Mouse (Mus musculus) adrenal gland, postnatal 36 days (tissue): Measurements from ENCODE around the gene Tk1. TPM values are rescaled to one million over a fixed set of nuclear protein-coding genes. Genes with fewer than 3 reads are reported as not detected.
"Not testable (repeated sequence)": the region's sequence is repeated elsewhere in the genome, so short reads cannot be mapped to it uniquely, and the experiment has no call there.

Source experiments
- DNase-seq, 2 experiments: peaks; one replicate each; pipeline ENCODE4 v3.0.0; 2021; ENCODE audit warnings: mixed read lengths in 1 of 2
- total RNA-seq, 2 experiments: library from RNA; stranded (reverse); gene quantifications; 2 replicates each; pipeline ENCODE4 v1.2.3; 2021

The Tk1 gene
- total RNA-seq, 2 experiments from 2014 or later: 7.9 to 8.8 TPM

- DNase-seq: peak; percentile 17 to 40
These were observed 3.1 kb downstream of the Tk1 start for GRCm38 (mm10) chr11:117822728-117823241.

- peak in 1 of 2 experiments; percentile 61 for DNase-seq
These were observed 4.0 kb downstream of the Tk1 start for GRCm38 (mm10) chr11:117821868-117822267.

GRCm38 (mm10) chr11:117820173-117820572 is 5.7 kb downstream of the Tk1 start:
- DNase-seq: no peak

GRCm38 (mm10) chr11:117819095-117819494 is 6.8 kb downstream of the Tk1 start:
- no peak for DNase-seq

GRCm38 (mm10) chr11:117816389-117816996 is 9.4 kb downstream of the Tk1 start:
- DNase-seq: no peak

GRCm38 (mm10) chr11:117815850-117816249 is 10.0 kb downstream of the Tk1 start:
- DNase-seq: not testable (repeated sequence)

GRCm38 (mm10) chr11:117814704-117815366 is 11.1 kb downstream of the Tk1 start:
- DNase-seq: no peak

- DNase-seq: no peak
These were observed 12.0 kb downstream of the Tk1 start for GRCm38 (mm10) chr11:117813867-117814266.

GRCm38 (mm10) chr11:117810401-117811046 is 15.4 kb downstream of the Tk1 start:
- peak; percentile 95 to 97 for DNase-seq

GRCm38 (mm10) chr11:117809407-117810311 is 16.2 kb downstream of the Tk1 start, which contains the start of the genes Gm20708 and Syngr2:
Gm20708 (plus strand) TSS chr11:117809668.
Syngr2 (plus strand) TSS chr11:117809668.
- DNase-seq: peak; percentile 85 to 89

- DNase-seq: no peak
These were observed 19.1 kb downstream of the Tk1 start for GRCm38 (mm10) chr11:117806781-117807180.

GRCm38 (mm10) chr11:117803166-117803688 is 22.7 kb downstream of the Tk1 start:
- DNase-seq: no peak

- DNase-seq: no peak
These were observed 24.2 kb downstream of the Tk1 start for GRCm38 (mm10) chr11:117801650-117802049.

GRCm38 (mm10) chr11:117800038-117800437 is 25.9 kb downstream of the Tk1 start:
- DNase-seq: no peak

- DNase-seq: no peak
These were observed 26.7 kb downstream of the Tk1 start for GRCm38 (mm10) chr11:117799174-117799573.

GRCm38 (mm10) chr11:117798160-117798541 is 27.7 kb downstream of the Tk1 start:
- no peak for DNase-seq

GRCm38 (mm10) chr11:117797511-117798159 is 28.3 kb downstream of the Tk1 start, which contains the start of gene 6030468B19Rik:
6030468B19Rik (plus strand) TSS chr11:117797660.
- no peak for DNase-seq

GRCm38 (mm10) chr11:117796954-117797353 is 28.9 kb downstream of the Tk1 start:
- DNase-seq: no peak

- no peak for DNase-seq
These were observed 31.8 kb downstream of the Tk1 start for GRCm38 (mm10) chr11:117794035-117794551.

GRCm38 (mm10) chr11:117792281-117792888 is 33.5 kb downstream of the Tk1 start:
- peak; percentile 59 to 70 for DNase-seq
